Mouse (Mus musculus): ENCODE data around the gene Bpgm. TPM values are rescaled to one million over a fixed set of nuclear protein-coding genes. Genes with fewer than 3 reads are reported as not detected.

Bpgm gene
- total and polyA plus RNA-seq, 2 experiments from 2014 or later = 51.4 to 80.6 TPM

DNA sequence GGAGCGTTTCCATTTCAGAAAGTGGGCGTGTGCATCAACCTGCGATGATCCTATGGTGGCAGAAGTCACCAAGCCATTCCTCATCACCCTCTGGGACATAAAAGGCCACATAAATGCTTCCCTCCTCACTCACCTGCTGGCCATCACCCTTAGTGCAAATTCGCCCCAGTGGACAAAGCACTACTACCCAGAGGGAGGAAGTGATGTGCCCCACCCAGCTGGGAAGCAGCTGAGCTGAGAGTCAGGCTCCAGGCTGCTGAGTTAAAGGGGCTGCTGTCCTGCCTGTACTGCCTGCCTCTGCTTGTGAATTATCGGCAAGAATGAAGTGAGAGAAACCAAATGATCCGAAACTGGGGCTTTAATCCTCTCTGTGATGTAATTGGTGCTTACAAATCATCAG, 49.9 kb downstream of the Bpgm start:
- Histone ChIP-seq H3K9me3 (ENCODE audit: low read length) (no peaks in the 10 kb centered on the region), H3K4me1 (ENCODE audit: insufficient read depth, low read length) (no peaks in the 10 kb centered on the region), H3K36me3 (ENCODE audit: insufficient read depth, low read length) (no peaks in the 10 kb centered on the region), H3K27ac (ENCODE audit: low read depth, low read length) (no peak overlapping the region), H3K27me3 (ENCODE audit: insufficient read depth, low read length) (no peaks in the 10 kb centered on the region), H3K4me2 (ENCODE audit: low read depth, low read length, poor library complexity, severe bottlenecking) (no peak overlapping the region), H3K4me3 (ENCODE audit: low read depth, low read length) (no peak overlapping the region), H3K9ac (replicated peaks; ENCODE audit: low read length, poor library complexity, severe bottlenecking) (no peak overlapping the region)
- WGBS = 77% methylated on average over 6 of the region's 6 CpGs
- DNase-seq (ENCODE audit: low spot score) (no peak), ATAC-seq (ENCODE audit: low FRiP score) (no peak)
- TF ChIP-seq CTCF (IDR thresholded peaks at IDR 0.05) = no peak

DNA sequence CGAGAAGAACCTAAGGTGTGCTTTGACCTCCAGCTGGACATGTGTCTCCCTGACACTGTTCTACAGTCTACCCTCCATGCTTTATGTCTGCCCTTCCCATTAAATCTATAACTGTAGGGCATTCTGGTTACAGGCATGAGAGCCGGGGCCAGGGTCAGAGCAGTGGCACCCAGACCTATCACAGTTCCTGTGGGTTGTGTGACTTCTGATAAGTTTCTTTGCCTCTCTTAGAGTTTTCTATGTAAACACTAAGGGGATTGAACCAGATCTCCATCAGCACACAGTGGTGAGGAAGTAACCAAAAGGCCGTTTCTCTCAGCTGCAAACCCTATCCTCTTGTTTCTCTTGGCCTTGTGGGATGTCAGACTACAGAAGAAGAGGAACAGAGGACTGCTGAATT, 50.4 kb downstream of the Bpgm start:
- Histone ChIP-seq H3K36me3 (ENCODE audit: insufficient read depth, low read length) (no peaks in the 10 kb centered on the region), H3K4me1 (ENCODE audit: insufficient read depth, low read length) (no peaks in the 10 kb centered on the region), H3K9me3 (ENCODE audit: low read length) (no peaks in the 10 kb centered on the region), H3K27ac (ENCODE audit: low read depth, low read length) (no peak overlapping the region), H3K27me3 (ENCODE audit: insufficient read depth, low read length) (no peaks in the 10 kb centered on the region), H3K4me3 (ENCODE audit: low read depth, low read length) (no peak overlapping the region), H3K4me2 (ENCODE audit: low read depth, low read length, poor library complexity, severe bottlenecking) (no peak overlapping the region), H3K9ac (replicated peaks; ENCODE audit: low read length, poor library complexity, severe bottlenecking) (no peak overlapping the region)
- TF ChIP-seq CTCF (IDR thresholded peaks at IDR 0.05) = no peak
- DNase-seq (ENCODE audit: low spot score) (no peak), ATAC-seq (ENCODE audit: low FRiP score) (no peak)
- 93% methylated on average over 3 of the region's 3 CpGs for WGBS

DNA sequence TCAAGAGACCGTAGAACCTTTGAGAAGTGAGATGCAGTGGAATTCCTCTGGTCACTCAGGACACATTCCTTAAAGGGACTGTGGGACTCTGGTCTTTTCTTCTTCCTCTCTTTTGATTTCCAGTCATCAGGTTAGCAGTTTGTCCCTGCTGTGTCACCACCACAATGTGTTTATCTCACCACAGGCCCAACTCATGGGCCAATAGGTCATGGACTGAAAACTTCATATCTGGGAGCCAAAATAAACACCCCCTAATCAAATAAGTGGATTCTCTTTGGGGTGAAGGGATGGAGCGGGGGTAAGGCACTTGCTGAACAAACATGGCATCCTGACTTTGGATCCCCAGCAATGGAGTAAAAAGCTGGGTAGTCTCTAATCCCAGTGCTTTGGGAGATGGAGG, 52.1 kb downstream of the Bpgm start:
- Histone ChIP-seq H3K4me1 (ENCODE audit: insufficient read depth, low read length) (no peaks in the 10 kb centered on the region), H3K9ac (replicated peaks; ENCODE audit: low read length, poor library complexity, severe bottlenecking) (no peak overlapping the region), H3K36me3 (ENCODE audit: insufficient read depth, low read length) (no peaks in the 10 kb centered on the region), H3K27me3 (ENCODE audit: insufficient read depth, low read length) (no peaks in the 10 kb centered on the region), H3K27ac (ENCODE audit: low read depth, low read length) (no peak overlapping the region), H3K9me3 (ENCODE audit: low read length) (no peaks in the 10 kb centered on the region), H3K4me3 (ENCODE audit: low read depth, low read length) (no peak overlapping the region), H3K4me2 (ENCODE audit: low read depth, low read length, poor library complexity, severe bottlenecking) (no peak overlapping the region)
- 86% methylated on average over 2 of the region's 2 CpGs for WGBS
- no peak for ATAC-seq (ENCODE audit: low FRiP score)
- no peak for DNase-seq (ENCODE audit: low spot score)
- no peak for TF ChIP-seq CTCF (IDR thresholded peaks at IDR 0.05)

DNA sequence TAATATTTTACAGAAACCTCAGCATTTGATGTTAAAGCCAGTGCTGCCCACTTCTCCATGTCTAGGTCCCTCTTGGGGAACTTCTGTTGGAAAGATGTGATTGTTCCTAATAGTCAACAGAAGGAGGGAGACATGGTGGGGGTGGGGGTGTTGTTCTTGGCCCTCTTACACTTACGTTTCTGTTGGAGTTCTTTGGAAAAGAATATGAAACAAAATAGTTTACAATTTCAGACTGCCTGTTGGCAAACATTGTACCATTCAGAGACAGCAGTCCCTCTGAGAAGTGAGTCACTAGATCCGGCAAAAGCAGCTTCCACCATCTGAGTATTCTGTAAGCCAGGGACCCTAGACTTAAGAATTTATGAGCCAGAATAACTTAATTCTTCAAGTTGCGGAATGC, 54.0 kb downstream of the Bpgm start:
- no peak overlapping the region for H3K27ac ChIP-seq (ENCODE audit: low read depth, low read length)
- H3K4me1 ChIP-seq (ENCODE audit: insufficient read depth, low read length) = no peaks in the 10 kb centered on the region
- no peaks in the 10 kb centered on the region for H3K9me3 ChIP-seq (ENCODE audit: low read length)
- DNase-seq (ENCODE audit: low spot score) (no peak), ATAC-seq (ENCODE audit: low FRiP score) (no peak)
- no peaks in the 10 kb centered on the region for H3K36me3 ChIP-seq (ENCODE audit: insufficient read depth, low read length)
- H3K9ac ChIP-seq (replicated peaks; ENCODE audit: low read length, poor library complexity, severe bottlenecking) = no peak overlapping the region
- H3K4me2 ChIP-seq (ENCODE audit: low read depth, low read length, poor library complexity, severe bottlenecking) = no peak overlapping the region
- TF ChIP-seq CTCF (IDR thresholded peaks at IDR 0.05) = no peak
- 78% methylated on average over 3 of the region's 3 CpGs for WGBS
- no peak overlapping the region for H3K4me3 ChIP-seq (ENCODE audit: low read depth, low read length)
- H3K27me3 ChIP-seq (ENCODE audit: insufficient read depth, low read length) = no peaks in the 10 kb centered on the region

DNA sequence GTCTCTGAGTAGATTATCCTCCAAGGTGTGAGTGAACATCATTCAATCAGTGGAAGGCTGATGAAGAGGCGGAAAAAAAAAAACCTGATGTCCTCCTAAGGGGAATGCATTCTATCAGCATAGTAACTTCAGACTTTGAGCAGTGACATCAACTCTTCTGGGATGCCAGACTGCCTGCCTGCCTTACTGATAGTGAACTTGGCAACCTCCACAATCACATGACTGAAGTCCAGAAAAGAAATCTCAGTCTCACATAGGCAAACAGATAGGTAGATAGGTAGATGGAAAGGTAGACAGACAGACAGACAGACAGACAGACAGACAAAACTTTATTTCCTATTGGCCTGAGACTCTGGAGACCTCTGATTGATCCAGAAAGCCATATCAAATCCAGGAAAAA, 57.0 kb downstream of the Bpgm start:
- TF ChIP-seq CTCF (IDR thresholded peaks at IDR 0.05) = no peak
- no peak overlapping the region for H3K27ac ChIP-seq (ENCODE audit: low read depth, low read length)
- H3K27me3 ChIP-seq (ENCODE audit: insufficient read depth, low read length) = no peaks in the 10 kb centered on the region
- no peaks in the 10 kb centered on the region for H3K4me1 ChIP-seq (ENCODE audit: insufficient read depth, low read length)
- 90% methylated on average over 1 of the region's 1 CpGs for WGBS
- no peak for ATAC-seq (ENCODE audit: low FRiP score)
- H3K36me3 ChIP-seq (ENCODE audit: insufficient read depth, low read length) = no peaks in the 10 kb centered on the region
- no peaks in the 10 kb centered on the region for H3K9me3 ChIP-seq (ENCODE audit: low read length)
- H3K9ac ChIP-seq (replicated peaks; ENCODE audit: low read length, poor library complexity, severe bottlenecking) = no peak overlapping the region
- no peak overlapping the region for H3K4me3 ChIP-seq (ENCODE audit: low read depth, low read length)
- DNase-seq (ENCODE audit: low spot score) = no peak
- no peak overlapping the region for H3K4me2 ChIP-seq (ENCODE audit: low read depth, low read length, poor library complexity, severe bottlenecking)

DNA sequence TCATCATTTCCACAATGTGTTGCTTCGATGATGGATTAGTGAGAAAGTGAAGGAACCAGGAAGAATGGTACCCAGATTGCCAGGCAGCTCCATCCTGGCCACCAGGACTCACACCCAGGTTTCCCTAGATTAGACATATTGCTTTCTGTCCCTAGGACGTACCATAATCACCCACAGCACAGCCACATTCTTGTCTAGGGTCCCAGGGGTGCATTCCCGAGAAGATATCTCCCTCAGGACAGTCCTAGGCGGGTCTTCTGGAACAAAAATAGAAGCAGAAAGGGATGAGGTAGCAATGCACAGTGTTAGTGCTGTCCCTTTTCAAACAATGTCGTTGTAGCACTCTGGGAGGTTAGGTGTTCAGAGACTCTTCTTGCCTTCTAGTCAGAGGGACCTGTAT, 57.9 kb downstream of the Bpgm start:
- Histone ChIP-seq H3K27me3 (ENCODE audit: insufficient read depth, low read length) (no peaks in the 10 kb centered on the region), H3K27ac (ENCODE audit: low read depth, low read length) (no peak overlapping the region), H3K4me2 (ENCODE audit: low read depth, low read length, poor library complexity, severe bottlenecking) (no peak overlapping the region), H3K4me1 (ENCODE audit: insufficient read depth, low read length) (no peaks in the 10 kb centered on the region), H3K4me3 (ENCODE audit: low read depth, low read length) (no peak overlapping the region), H3K36me3 (ENCODE audit: insufficient read depth, low read length) (no peaks in the 10 kb centered on the region), H3K9me3 (ENCODE audit: low read length) (no peaks in the 10 kb centered on the region), H3K9ac (replicated peaks; ENCODE audit: low read length, poor library complexity, severe bottlenecking) (no peak overlapping the region)
- ATAC-seq (ENCODE audit: low FRiP score) (no peak), DNase-seq (ENCODE audit: low spot score) (no peak)
- 79% methylated on average over 5 of the region's 5 CpGs for WGBS
- TF ChIP-seq CTCF (IDR thresholded peaks at IDR 0.05) = no peak

DNA sequence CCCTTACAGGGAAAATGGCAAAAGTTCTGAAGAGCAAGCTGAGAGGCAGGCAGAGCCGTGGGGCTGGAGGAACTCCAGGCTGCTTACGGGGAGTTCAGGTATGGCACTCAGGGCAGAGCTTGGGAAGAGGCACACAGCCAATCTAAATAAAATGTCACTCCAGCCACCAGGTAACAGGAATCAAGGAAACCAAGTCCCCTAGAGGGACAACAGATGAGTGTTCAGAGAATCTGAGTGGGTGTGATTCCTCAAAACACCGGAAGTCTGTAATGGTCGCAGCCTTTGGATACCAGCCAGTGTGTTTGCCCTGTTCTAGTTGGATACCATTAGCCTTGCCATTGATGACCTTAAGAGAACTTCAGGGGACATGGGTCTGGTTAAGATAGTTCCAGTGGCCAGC, 66.9 kb downstream of the Bpgm start:
- no peak for ATAC-seq (ENCODE audit: low FRiP score)

More for the DNA sequence above, 66.9 kb downstream of the Bpgm start:
- Histone ChIP-seq H3K27ac (ENCODE audit: low read depth, low read length) (no peak overlapping the region), H3K9me3 (ENCODE audit: low read length) (no peaks in the 10 kb centered on the region), H3K36me3 (ENCODE audit: insufficient read depth, low read length) (no peaks in the 10 kb centered on the region), H3K9ac (replicated peaks; ENCODE audit: low read length, poor library complexity, severe bottlenecking) (no peak overlapping the region), H3K27me3 (ENCODE audit: insufficient read depth, low read length) (no peaks in the 10 kb centered on the region), H3K4me1 (ENCODE audit: insufficient read depth, low read length) (no peaks in the 10 kb centered on the region), H3K4me2 (ENCODE audit: low read depth, low read length, poor library complexity, severe bottlenecking) (no peak overlapping the region), H3K4me3 (ENCODE audit: low read depth, low read length) (no peak overlapping the region)
- WGBS = 84% methylated on average over 4 of the region's 4 CpGs
- no peak for TF ChIP-seq CTCF (IDR thresholded peaks at IDR 0.05)
- no peak for DNase-seq (ENCODE audit: low spot score)
